Mouse (Mus musculus): ENCODE measurements at regions not wholly inside any gene's neighbourhood (a gene's known extent, or its start where the extent isn't known, plus 50 kb on each side); places are given as distances from the start of the nearest gene placed in this dataset.

GRCm38 (mm10) chr17:62546286-62546685 lies 334.8 kb downstream of the Efna5 start:
- intact Hi-C loops (cut with DNase I): no loop called here
- no peak for DNase-seq (ENCODE audit: low spot score in 2 of 2)

GRCm38 (mm10) chr17:62545330-62545729 lies 335.8 kb downstream of the Efna5 start:
- intact Hi-C loops (cut with DNase I): no loop called here
- DNase-seq (ENCODE audit: low spot score in 2 of 2): peak; percentile 34 to 45

GRCm38 (mm10) chr17:62543056-62543975 lies 337.8 kb downstream of the Efna5 start:
- intact Hi-C loops (cut with DNase I): no loop called here
- no peak for DNase-seq (ENCODE audit: low spot score in 2 of 2)

GRCm38 (mm10) chr17:62529911-62530310 lies 351.2 kb downstream of the Efna5 start:
- no peak for DNase-seq (ENCODE audit: low spot score in 2 of 2)
- intact Hi-C loops (cut with DNase I): no loop called here

GRCm38 (mm10) chr17:62527556-62527955 lies 353.6 kb downstream of the Efna5 start:
- intact Hi-C loops (cut with DNase I): no loop called here

GRCm38 (mm10) chr17:62513635-62514034 lies 367.5 kb downstream of the Efna5 start:
- DNase-seq (ENCODE audit: low spot score in 2 of 2): no peak
- intact Hi-C loops (cut with DNase I): no loop called here

More at GRCm38 (mm10) chr17:62527556-62527955, 353.6 kb downstream of the Efna5 start:
- no peak for DNase-seq (ENCODE audit: low spot score in 2 of 2)

GRCm38 (mm10) chr17:62510184-62510583 lies 370.9 kb downstream of the Efna5 start:
- intact Hi-C loops (cut with DNase I): no loop called here
- no peak for DNase-seq (ENCODE audit: low spot score in 2 of 2)

- intact Hi-C loops (cut with DNase I): no loop called here
- DNase-seq (ENCODE audit: low spot score in 2 of 2): no peak
Measured at GRCm38 (mm10) chr17:62507766-62508485, 373.2 kb downstream of the Efna5 start.

GRCm38 (mm10) chr17:62504691-62505090 lies 376.4 kb downstream of the Efna5 start:
- intact Hi-C loops (cut with DNase I): no loop called here
- no peak for DNase-seq (ENCODE audit: low spot score in 2 of 2)

GRCm38 (mm10) chr17:62470739-62471138 lies 410.4 kb downstream of the Efna5 start:
- intact Hi-C loops (cut with DNase I): no loop called here
- DNase-seq (ENCODE audit: low spot score in 2 of 2): peak; percentile 3 to 21

- intact Hi-C loops (cut with DNase I): no loop called here
- DNase-seq (ENCODE audit: low spot score in 2 of 2): no peak
Measured at GRCm38 (mm10) chr17:62469367-62469766, 411.8 kb downstream of the Efna5 start.

- DNase-seq (ENCODE audit: low spot score in 2 of 2): no peak
- intact Hi-C loops (cut with DNase I): no loop called here
Measured at GRCm38 (mm10) chr17:62468859-62469258, 412.3 kb downstream of the Efna5 start.

- intact Hi-C loops (cut with DNase I): no loop called here
- no peak for DNase-seq (ENCODE audit: low spot score in 2 of 2)
Measured at GRCm38 (mm10) chr17:62467072-62467471, 414.0 kb downstream of the Efna5 start.

- DNase-seq (ENCODE audit: low spot score in 2 of 2): no peak
- intact Hi-C loops (cut with DNase I): no loop called here
Measured at GRCm38 (mm10) chr17:62464994-62465393, 416.1 kb downstream of the Efna5 start.

- intact Hi-C loops (cut with DNase I): no loop called here
Measured at GRCm38 (mm10) chr17:62464228-62464627, 416.9 kb downstream of the Efna5 start.

GRCm38 (mm10) chr17:62461304-62462245 lies 419.5 kb downstream of the Efna5 start:
- DNase-seq (ENCODE audit: low spot score in 2 of 2): peak in 1 of 2 experiments; percentile 4
- intact Hi-C loops (cut with DNase I): no loop called here

More at GRCm38 (mm10) chr17:62464228-62464627, 416.9 kb downstream of the Efna5 start:
- DNase-seq (ENCODE audit: low spot score in 2 of 2): no peak

GRCm38 (mm10) chr17:62458964-62459363 lies 422.2 kb downstream of the Efna5 start:
- intact Hi-C loops (cut with DNase I): no loop called here

GRCm38 (mm10) chr17:62438045-62438444 lies 443.1 kb downstream of the Efna5 start:
- intact Hi-C loops (cut with DNase I): no loop called here
- DNase-seq (ENCODE audit: low spot score in 2 of 2): no peak

More at GRCm38 (mm10) chr17:62458964-62459363, 422.2 kb downstream of the Efna5 start:
- DNase-seq (ENCODE audit: low spot score in 2 of 2): peak; percentile 42 to 69

- DNase-seq (ENCODE audit: low spot score in 2 of 2): no peak
- intact Hi-C loops (cut with DNase I): no loop called here
Measured at GRCm38 (mm10) chr17:62436044-62436443, 445.1 kb downstream of the Efna5 start.
